Mouse (Mus musculus) urinary bladder, postnatal 25 days (tissue): ENCODE measurements at regions not wholly inside any gene's neighbourhood (a gene's known extent, or its start where the extent isn't known, plus 50 kb on each side); places are given as distances from the start of the nearest gene placed in this dataset.

Source experiments
- DNase-seq: peaks from one replicate; pipeline ENCODE4 v3.0.0; 2022; ENCODE audit warnings: low spot score

- no peak for DNase-seq
Measured at GRCm38 (mm10) chr1:183622341-183622740, 204.3 kb downstream of the Hhipl2 start.

DNA sequence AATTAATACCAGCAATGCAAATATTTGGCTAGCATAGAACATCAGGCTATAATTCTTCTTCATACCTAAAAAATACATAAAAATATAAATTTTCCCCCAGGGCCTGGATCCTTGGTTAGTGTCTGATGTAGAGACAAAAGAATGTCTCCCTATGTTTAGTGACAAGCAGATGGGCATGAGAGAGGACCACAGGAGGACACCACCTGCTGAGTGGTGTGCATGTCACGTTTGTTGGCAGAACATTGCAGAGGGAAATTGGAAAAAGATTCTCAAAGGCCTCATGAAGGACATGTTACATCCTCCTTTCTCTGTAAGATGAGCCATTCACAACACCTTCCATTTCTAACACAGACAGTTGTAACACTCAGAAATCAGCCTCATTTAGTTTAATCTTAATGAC lies 206.3 kb downstream of the Hhipl2 start:
- DNase-seq, result no peak

- no peak for DNase-seq
Measured at GRCm38 (mm10) chr1:183633810-183634209, 215.8 kb downstream of the Hhipl2 start.

- DNase-seq, result no peak
Measured at GRCm38 (mm10) chr1:183634836-183635235, 216.8 kb downstream of the Hhipl2 start.

DNA sequence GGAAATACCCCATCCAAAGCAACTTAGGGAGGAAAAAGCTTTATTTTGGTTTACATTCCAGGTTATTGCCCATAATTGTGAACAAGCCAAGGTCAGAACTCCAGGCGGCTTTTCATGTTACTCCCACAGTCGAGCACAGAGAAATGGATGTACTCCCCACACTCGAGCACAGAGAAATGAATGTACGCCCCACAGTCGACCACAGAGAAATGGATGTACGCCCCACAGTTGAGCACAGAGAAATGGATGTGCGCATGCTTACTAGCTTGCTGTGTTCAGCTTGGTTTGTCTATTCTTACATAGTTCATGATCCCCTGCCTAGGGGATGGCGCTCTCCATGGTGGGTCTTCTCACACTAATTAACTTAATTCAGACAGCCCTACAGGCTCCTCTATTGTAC lies 219.2 kb downstream of the Hhipl2 start:
- no peak for DNase-seq

GRCm38 (mm10) chr1:183639332-183639731 lies 221.3 kb downstream of the Hhipl2 start:
- no peak for DNase-seq

DNA sequence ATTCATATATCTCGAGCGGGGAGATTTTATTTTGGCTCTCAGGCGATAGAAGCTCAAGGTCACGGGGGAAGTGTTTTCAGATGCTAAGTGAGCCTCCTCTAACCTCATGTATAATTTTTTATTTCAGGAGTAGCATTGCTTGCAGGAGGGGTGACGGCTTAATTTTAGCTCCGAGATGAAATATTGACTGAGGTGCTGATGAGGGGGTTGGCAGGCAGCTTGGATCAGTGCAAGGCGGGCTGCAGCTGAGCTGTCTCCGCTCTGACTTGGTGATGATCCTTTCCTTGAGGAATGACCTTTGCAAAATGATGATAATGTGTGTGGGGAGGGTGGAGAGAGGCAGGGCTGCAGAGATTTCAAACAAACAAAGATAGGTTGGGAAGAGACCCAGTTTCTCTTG lies 222.6 kb downstream of the Hhipl2 start:
- no peak for DNase-seq

- peak; percentile 27 for DNase-seq
Measured at GRCm38 (mm10) chr1:183644001-183644400, 226.0 kb downstream of the Hhipl2 start.

GRCm38 (mm10) chr1:183653878-183654277 lies 235.9 kb downstream of the Hhipl2 start:
- DNase-seq, result no peak

DNA sequence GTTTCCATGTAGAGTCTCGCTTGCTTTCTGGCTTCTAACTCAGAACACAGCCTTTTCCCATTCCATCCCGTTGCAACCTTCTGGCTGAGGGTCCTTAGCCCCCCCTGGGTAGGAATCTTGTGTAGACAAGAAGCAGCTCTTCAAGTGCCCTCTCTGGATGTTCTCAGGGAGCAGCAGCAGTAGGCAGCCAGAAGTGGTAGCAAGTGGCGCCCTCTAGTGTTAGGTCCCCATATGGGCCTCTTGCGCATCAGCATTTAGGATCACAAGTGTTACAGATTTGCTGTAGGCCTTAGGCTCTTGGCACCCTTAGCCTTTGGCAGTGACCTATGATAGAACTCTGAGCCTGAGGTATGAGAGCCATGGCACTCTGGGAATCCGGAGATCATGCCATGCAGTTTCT lies 239.0 kb downstream of the Hhipl2 start:
- DNase-seq, result peak; percentile 59

GRCm38 (mm10) chr1:183660541-183660940 lies 242.5 kb downstream of the Hhipl2 start:
- DNase-seq, result no peak

DNA sequence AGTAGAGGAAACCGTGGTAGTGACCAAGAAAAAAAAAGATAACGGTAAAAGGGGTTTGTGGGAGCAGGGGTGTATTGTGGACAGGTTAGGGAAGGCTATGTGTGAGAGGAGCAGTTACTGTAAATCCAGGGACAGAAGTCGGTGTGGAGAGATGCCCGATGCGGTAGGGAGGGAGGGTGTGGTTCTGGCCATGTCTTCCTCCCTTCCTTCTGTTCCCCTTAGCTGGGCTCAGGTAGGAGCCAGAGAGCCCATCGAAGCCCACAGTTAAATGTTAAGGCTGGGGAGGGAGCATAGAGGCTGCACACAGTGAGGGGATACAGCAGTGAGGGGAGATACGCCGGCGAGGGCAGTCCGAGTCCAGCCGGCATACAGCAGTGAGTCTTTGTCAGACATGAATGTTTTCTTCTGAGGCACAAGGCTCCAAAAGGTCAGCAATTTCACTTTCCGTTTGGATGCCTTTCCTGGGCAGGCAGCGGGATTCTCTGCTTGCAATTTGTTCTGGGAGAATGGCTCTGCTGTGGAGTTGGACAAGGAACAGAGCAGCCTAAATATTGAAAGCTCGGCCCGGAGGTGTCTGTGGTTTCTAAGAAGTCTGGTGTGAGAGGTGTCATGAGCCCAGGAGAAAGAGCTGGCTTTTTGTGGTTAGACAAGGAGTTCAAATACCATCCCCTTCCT lies 244.5 kb downstream of the Hhipl2 start:
- DNase-seq, result no peak

- no peak for DNase-seq
Measured at GRCm38 (mm10) chr1:183669271-183669670, 251.3 kb downstream of the Hhipl2 start.

- DNase-seq, result peak; percentile 51
Measured at GRCm38 (mm10) chr1:183669674-183670073, 251.7 kb downstream of the Hhipl2 start.

- no peak for DNase-seq
Measured at GRCm38 (mm10) chr1:183670542-183670941, 252.5 kb downstream of the Hhipl2 start.

DNA sequence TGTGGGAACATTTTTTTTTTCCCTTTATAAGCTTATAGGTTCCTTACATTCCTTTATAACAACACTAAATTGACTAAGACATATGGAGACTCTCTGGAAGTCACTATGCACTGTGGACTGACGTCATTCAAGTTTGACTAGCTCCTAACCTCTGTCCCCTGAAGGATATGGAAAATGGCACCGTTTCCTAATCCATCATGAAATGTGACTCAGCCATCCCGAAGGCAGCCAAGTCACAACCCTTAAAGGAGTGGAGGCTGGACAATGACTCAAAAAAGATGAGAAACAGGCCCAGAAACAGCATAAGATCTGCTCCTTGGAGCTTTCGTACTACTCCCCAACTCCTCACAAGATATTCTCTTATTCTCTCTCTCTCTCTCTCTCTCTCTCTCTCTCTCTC lies 253.5 kb downstream of the Hhipl2 start:
- no peak for DNase-seq

GRCm38 (mm10) chr1:183672521-183672920 lies 254.5 kb downstream of the Hhipl2 start:
- DNase-seq, result no peak

DNA sequence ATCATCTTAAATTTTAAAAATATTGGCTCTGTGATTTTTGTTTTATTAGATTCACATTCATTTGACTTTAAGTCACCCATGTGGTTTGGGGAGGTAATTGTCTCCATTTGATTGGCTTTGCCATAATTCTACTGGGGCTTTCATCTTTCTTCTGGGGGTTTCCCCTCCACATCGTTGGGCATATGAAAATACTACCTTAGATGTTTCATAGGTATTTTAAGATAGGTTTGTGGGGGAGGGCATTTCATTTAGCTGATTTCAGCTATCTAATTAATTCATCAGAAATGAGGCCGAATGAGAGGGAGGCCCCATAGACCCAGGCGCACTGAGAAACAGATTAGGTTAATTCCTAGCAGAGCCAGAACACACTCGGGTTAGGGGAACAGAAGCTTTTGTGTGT lies 259.6 kb downstream of the Hhipl2 start:
- no peak for DNase-seq

- peak; percentile 53 for DNase-seq
Measured at GRCm38 (mm10) chr1:183679949-183680348, 261.9 kb downstream of the Hhipl2 start.

GRCm38 (mm10) chr1:183686056-183686455 lies 268.0 kb downstream of the Hhipl2 start:
- DNase-seq, result no peak

GRCm38 (mm10) chr1:183692756-183693155 lies 274.7 kb downstream of the Hhipl2 start:
- DNase-seq, result no peak

DNA sequence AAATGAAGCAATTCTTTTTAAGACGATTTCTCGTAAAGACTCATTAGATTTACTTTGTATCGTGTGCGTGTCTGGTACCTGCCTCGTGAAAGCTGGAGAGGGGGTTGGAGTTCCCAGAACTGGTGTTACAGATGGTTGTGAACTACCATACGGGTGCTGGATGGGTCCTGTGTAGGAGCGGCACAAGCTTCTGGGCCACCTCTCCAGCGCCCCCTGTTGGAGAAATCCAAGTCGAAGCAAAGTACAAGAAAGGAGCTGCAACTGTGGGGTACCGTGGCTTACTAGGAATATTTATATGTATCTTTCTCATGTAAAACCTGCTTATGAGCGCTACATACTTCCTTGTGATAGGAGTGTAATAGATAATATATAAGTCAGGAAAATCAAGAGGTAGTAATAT lies 281.3 kb downstream of the Hhipl2 start:
- no peak for DNase-seq

DNA sequence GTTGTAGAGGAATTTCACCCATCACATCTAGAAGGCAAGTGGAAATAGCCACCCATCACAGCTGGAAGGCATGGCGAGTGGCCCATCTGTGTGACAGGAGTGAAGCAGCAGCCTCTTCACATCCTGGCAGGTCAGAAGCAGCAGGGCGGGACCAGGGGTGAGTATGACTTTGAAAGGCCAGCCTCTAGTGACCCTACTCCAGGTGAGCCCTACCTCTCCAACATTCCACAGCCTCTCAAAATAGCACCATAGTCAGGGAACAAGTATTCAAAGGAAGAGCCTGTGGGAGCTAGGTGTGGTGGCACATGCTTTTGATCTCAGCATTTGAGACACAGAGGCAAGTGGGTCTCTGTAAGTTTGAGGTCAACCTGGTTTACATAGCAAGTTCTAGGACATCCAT lies 284.9 kb downstream of the Hhipl2 start:
- DNase-seq, result no peak

- DNase-seq, result no peak
Measured at GRCm38 (mm10) chr1:183712895-183713294, 294.9 kb downstream of the Hhipl2 start.
